Mouse (Mus musculus): Measurements from ENCODE around the gene Ccm2l. TPM values are rescaled to one million over a fixed set of nuclear protein-coding genes. Genes with fewer than 3 reads are reported as not detected.

Ccm2l gene
- total RNA-seq (2015), result 2.5 and 2.8 TPM in 2 replicates
- 1.2 and 2.2 TPM in 2 replicates for total RNA-seq (2017)

- peak; percentile 56 for ATAC-seq (replicated peaks; ENCODE audit: poor library complexity)
Observed at GRCm38 (mm10) chr2:153065747-153066508, at the start of gene Ccm2l. Gene Ccm2l, plus strand, starts transcription at chr2:153065955.

DNA sequence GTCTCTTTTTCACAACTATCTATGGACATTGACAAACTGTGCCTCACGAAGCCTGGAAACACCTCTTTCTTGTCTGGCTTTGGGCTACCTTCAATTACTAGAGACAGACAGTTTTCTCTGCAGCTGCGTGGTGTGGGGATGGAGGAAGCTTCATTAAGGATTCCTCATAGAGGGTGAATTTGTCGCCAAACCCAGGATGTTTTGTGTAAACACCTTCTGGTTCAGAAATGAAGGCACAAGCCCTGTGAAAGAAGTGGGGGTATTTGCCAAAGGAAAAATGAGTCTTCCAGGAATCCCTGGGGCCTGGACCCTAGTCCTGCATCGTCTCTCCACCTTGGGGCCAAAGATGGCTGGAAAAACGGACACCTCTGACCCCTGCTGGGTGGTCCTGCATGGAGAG, 49.0 kb upstream of the Ccm2l start:
- no peak for ATAC-seq (replicated peaks; ENCODE audit: poor library complexity)

DNA sequence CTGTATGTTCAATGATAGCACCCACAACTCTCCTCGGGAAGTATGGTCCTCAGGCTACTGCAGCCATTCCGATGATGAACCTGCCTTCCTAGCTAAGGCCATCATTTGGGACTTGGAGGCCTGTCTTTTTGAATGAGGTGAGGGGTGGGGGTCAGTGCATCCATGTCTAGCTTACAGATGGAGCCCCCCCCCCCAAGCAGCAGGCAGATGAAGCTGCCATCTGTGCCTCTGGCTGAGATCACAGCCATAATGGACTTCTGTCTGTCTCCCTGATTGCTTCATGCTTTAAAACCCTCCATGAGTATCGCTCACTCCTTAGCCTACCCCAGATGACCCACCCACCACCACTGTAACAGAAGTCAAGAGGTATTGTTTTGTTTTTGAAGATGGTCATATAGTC, 46.4 kb upstream of the Ccm2l start:
- no peak for ATAC-seq (replicated peaks; ENCODE audit: poor library complexity)

DNA sequence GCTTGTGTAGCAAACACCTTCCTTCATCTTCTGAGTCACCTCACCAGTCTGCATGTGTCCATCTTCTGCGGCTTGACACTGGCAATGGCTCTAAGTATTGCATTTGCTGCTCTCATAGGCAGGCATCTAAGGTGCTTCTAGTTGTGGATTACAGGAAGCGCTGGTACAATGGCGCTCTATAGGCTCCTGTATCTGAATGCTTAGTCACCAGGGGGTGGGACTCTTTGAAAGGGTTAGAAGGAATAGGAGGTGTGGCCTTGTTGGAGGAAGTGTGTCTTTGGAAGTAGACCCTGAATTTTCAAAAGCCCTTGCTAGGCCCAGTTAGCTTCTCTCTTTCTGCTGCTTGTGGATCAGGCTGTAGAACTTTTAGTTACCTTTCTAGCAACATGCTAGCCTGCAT, 44.6 kb upstream of the Ccm2l start:
- ATAC-seq (replicated peaks; ENCODE audit: poor library complexity), result peak; percentile 89

DNA sequence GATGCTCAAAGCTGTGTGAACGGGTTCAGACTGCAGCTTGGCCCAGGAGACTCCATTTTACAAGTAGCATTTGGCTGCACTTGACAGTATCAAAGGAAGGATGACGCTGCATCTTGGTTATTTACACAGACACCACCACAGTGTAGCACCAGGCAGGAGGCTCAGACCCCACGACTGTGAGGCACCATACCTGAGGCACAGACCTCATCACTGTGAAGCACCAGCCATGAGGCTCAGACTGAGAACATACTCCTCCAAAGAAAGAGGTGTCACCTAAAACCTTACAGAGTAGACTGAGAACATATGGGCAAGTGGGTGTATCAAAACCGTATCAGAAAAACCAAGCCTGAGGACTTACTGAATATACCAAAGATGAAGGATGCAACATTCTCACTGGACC, 42.9 kb upstream of the Ccm2l start:
- no peak for ATAC-seq (replicated peaks; ENCODE audit: poor library complexity)

DNA sequence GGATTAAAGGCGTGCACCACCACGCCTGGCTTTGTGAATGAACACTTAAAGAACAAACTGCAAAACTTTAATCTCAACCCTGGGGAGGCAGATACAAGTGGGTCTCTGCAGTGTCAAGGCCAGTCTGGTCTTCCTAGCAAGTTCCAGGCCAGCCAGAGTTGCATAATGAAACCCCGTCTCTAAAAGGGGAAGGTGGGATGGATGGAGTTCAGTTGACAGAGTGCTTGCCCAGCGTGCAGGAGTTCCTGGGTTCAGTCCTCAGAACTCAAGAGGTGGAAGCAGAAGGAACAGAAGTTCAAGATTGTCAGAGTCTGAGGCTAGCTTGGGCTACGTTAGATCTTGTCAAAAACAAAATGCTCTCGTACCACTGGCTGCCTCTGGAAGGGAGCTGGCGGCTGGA, 39.7 kb upstream of the Ccm2l start:
- peak; percentile 66 for ATAC-seq (replicated peaks; ENCODE audit: poor library complexity)

GRCm38 (mm10) chr2:153027501-153027900, 38.3 kb upstream of the Ccm2l start:
- no peak for ATAC-seq (replicated peaks; ENCODE audit: poor library complexity)

GRCm38 (mm10) chr2:153030422-153030821, 35.3 kb upstream of the Ccm2l start:
- no peak for ATAC-seq (replicated peaks; ENCODE audit: poor library complexity)

DNA sequence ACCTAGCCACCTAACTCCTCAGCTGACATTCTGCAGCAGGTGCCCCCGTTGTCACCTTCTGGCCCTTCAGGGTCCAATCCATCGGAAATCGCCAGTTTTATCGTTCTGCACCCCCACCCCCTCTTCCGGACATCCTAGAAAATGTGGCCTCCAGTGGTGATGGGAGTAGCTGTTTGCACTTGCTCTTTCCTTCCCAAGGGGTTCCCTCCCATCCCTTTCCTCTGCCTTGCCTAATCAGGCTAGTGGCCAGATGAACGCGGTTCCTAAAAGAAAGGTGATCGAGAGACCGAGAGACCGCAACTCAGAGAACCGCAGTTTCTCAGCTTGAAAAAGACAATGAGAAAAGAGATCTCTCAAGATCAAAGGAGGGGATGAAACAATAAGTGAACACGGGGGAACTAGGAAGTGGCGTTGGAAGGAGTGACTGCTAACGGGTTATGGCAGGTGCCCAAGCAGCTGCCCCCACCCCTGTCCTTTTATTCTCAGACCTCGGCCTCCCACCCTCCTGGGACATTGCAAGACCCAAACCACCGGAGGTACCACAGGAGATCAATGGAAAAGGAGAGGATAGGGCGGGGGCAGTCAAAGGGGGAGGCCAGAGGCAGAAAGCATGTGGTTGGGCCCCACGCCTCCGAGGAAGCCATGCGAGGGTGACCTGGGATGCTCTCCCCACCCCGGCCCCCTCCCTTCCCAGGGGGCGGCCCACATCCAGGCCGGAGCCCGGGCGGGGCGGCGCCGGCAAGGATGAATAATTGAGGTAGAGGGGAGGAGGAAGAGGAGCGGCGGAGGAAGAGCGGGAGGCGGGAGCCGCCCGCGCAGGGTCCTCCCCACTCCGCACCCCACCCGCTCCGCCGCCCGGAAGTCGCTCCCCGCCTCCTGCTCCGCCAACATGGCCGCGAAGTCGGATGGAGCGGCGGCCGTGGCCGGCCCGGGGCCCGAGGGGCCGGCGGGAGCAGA, 34.4 kb upstream of the Ccm2l start, which contains the start of gene Xkr7:
Gene Xkr7, plus strand, starts transcription at position 727 of the 957 bp plus-strand sequence.
- ATAC-seq (replicated peaks; ENCODE audit: poor library complexity), result no peak

DNA sequence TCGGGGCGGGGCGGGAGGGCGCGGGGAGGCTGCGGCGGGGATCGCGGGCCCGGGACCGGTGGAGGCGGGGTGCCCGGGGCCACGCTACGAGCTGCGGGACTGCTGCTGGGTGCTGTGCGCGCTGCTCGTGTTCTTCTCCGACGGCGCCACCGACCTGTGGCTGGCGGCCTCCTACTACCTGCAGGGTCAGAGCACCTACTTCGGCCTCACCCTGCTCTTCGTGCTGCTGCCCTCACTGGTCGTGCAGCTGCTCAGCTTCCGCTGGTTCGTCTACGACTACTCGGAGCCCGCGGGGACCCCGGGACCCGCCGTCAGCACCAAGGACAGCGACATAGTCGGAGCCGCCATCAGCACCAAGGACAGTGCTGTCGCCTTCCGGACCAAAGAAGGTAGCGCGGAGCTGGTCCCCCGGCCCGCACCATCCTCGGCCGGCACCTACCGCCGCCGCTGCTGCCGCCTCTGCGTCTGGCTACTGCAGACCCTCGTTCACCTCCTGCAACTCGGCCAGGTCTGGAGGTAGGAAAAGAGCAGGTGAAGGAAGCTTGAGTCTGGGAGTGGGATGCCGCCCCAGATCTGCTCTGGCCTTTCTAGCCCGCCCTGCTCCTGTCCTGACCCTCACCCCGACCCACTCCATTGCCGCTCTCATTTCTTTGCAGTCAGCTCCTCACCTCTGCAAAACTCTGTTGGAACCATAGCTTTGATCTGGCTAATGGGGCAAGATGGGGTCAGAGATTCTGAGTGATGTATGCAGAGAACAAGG, 33.5 kb upstream of the Ccm2l start:
- ATAC-seq (replicated peaks; ENCODE audit: poor library complexity), result peak; percentile 100

- ATAC-seq (replicated peaks; ENCODE audit: poor library complexity), result no peak
Observed at GRCm38 (mm10) chr2:153032973-153033372, 32.8 kb upstream of the Ccm2l start.

- no peak for ATAC-seq (replicated peaks; ENCODE audit: poor library complexity)
Observed at GRCm38 (mm10) chr2:153033545-153034230, 32.1 kb upstream of the Ccm2l start.

GRCm38 (mm10) chr2:153036690-153037089, 29.1 kb upstream of the Ccm2l start:
- no peak for ATAC-seq (replicated peaks; ENCODE audit: poor library complexity)

DNA sequence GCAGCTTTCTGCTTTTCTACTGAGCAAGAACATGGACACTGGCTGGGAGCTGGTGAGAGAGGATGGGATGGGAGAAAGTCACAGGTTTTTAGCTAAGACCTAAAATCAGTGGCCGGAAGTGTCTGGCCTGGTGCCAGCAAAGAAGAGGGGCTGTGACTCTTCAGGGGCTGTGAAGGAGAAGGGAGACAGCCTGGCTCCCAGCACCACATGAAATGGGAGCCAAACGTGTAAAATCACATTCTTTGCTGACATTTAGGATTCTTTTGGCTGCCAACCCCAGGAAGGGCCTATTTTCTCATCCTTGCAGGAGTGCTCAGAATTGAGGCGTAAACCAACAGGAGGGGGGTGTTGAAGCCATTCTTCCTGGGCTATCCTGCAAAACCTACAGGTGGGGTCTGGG, 21.9 kb upstream of the Ccm2l start:
- ATAC-seq (replicated peaks; ENCODE audit: poor library complexity), result no peak

GRCm38 (mm10) chr2:153045884-153046299, 19.9 kb upstream of the Ccm2l start:
- ATAC-seq (replicated peaks; ENCODE audit: poor library complexity), result peak; percentile 18; the same call in 1 of the 2 replicates

- ATAC-seq (replicated peaks; ENCODE audit: poor library complexity), result peak; percentile 80
Observed at GRCm38 (mm10) chr2:153047828-153048465, 17.8 kb upstream of the Ccm2l start.

- no peak for ATAC-seq (replicated peaks; ENCODE audit: poor library complexity)
Observed at GRCm38 (mm10) chr2:153049288-153049996, 16.3 kb upstream of the Ccm2l start.

- ATAC-seq (replicated peaks; ENCODE audit: poor library complexity), result no peak
Observed at GRCm38 (mm10) chr2:153049997-153050358, 15.8 kb upstream of the Ccm2l start.

DNA sequence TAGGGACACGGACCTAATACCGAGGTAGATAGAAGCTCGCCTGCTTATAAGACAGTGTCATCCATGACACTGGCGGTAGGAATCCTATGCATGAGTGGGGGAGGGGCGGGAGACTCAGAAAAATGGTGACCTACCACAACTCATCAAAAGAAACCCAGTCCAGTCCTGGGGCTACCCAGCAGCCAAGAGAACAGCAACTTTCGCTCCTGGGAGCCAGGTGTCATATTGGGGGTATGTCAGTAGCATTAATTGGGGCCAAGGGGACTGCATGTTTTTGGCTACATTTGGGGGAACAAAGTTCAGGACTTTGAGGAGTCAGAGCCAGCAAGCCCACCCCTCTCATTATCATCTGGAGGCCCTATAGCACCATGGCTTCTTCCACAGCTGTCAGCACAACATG, 14.7 kb upstream of the Ccm2l start:
- ATAC-seq (replicated peaks; ENCODE audit: poor library complexity), result no peak

Measured in megakaryocyte progenitor cell, adult 5-6 weeks (primary cell).